Mouse (Mus musculus): ENCODE measurements around the gene Olfr282. TPM values are rescaled to one million over a fixed set of nuclear protein-coding genes. Genes with fewer than 3 reads are reported as not detected.
"Not testable (repeated sequence)": the region's sequence is repeated elsewhere in the genome, so short reads cannot be mapped to it uniquely, and the experiment has no call there.

The Olfr282 gene
- total RNA-seq (2021), result not detected
- long read RNA-seq, experiment 1, result 0 reads
- long read RNA-seq, experiment 2, result 0 reads

DNA sequence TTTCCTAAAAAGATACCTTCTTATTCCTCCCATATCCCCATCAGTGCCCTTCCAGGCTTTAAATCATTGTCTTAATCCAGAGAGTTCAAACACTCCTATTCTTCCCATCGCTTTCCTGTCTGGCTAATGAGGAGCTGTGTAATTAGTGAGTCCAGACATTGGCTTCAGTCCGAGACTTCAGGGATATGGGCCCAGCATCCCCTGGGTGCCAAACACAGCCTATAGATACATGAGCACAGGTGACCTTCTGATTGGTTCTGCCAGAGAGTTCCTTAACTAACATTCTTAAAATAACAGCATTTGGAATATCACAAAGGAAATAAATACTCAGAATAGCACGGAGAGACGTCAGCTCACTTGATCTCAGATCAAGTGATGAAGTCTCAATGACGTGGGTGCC lies at the start of gene Olfr282:
Gene Olfr282 (plus strand): TSS at position 301 of the 400 bp plus-strand sequence.
- DNase-seq, result not testable (repeated sequence)

DNA sequence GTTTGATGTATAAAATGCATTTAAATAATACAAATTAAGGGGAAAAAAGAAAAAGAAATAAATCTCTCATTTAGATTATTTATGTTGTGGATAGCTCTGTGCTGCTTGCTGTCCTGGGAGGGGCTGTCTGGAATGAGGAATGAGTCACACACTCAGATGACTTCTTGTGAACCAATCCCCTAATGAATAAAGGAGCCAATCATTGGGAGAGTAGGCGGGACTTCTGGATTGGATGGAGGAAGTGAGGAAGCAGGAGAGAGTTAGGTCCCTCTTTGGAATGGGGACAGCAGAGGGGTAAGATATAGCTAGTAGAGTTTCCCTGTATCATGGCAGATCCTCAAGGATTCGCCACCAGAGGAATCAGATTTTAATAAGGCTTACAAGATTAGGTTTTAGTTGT lies 43.4 kb upstream of the Olfr282 start:
- no peak for DNase-seq

DNA sequence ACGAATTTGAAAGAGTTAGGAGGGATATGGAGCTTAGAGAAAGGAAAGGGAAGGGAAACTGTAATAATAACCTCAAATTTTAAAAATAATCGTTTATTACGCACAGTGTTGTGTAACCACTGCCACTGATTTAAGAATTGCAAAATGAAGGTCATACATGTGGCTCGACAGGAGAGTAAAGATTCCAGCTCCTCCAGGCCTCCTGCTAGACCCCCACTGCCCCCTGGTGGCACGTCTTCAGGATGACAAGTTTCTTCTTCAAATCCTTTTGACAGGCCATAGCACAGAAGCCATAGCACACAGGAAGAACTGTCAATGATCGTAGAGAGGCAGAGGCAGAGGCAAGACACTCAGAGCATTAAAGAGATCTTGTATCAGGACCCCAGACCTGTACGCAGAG lies 41.2 kb upstream of the Olfr282 start:
- DNase-seq, result peak; percentile 87 to 92

DNA sequence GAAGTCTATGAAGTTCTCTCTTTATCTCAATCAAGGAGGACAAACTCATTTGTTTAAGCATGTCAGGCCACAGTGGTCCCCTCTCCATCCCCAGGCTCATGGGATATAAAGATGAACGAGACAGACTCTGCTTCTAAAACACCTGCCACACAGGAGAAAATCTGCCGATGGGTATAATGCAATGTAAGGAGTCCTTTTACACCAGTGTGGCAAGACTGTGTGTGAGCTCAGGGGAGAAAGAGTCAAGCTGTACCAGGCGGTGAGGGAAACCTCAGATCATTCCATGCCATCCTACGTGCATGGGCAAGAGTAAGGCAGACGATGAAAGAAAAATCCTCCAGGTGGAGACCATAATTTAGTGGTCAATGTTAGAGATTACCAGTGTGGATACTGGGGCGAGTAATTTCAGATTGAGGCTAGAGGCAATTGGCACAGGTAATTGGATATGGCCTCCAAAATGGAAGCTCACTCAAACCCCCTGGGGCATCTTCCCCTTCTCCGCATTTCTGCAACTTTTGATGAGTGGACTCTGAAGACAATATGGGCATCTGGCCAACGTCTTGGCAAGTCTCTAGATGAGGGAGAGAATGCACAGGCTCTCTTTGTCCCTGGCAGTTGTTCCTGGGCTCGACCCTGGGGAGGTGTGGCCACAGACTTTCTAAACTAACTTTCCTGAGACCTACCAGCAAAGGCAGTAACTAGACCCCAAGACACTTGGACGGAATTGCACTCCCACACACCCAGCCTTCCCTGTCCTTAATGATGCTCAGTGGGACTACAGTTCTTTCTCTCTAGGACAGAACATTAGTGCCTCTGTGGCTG lies 39.7 kb upstream of the Olfr282 start:
- peak; percentile 18 to 23 for DNase-seq

DNA sequence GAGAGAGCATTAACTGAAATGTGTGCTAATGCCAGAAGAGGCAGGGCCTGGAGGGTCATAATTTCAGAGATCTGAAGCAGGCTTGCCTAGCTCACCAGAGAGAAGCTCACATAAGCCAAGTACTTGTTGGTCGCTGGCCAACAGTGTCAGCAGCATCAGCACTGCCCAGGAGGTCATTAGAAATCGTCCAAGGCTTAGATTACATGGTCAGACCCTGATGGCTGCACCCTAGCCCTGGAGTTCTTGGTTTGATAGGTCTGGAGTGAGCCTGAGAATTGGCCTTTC lies 39.2 kb upstream of the Olfr282 start:
- peak; percentile 57 to 59 for DNase-seq

DNA sequence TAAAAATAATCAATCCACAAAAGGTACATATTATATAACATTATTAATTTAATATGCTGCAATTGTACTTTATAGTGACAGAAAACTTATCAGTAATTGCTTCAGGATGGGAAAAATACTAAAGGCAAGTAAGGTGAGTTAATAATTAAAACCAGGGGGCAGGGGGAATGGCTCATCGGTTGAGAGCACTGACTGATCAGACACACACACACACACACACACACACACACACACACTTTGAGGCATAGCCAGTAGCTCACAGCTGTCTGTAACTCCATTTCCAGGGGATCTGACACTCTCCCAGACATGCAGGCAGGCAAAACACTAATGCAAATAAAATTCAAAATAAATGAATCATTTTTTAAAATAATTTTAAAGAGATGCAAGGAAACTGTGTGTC lies 33.9 kb upstream of the Olfr282 start:
- DNase-seq, result no peak

DNA sequence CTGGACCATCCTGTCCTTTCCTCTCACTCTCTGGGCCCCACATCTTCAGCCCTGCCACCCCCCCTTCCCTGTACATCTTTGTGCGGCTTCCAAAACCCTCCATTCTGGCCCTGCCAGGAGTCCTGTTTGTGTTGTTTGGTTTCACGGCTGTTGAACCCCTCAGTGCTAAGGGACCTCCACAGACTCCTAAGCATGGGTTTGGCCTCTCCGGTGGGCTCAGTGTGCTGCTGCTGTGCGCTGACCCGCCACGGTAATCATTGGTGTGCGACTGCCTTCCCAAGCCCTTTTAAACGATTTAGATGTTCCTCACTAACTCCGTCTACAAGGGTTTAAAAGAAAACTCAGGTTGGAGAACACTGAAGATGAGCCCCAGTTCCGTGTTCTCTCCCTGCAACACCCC lies 28.7 kb upstream of the Olfr282 start:
- no peak for DNase-seq

DNA sequence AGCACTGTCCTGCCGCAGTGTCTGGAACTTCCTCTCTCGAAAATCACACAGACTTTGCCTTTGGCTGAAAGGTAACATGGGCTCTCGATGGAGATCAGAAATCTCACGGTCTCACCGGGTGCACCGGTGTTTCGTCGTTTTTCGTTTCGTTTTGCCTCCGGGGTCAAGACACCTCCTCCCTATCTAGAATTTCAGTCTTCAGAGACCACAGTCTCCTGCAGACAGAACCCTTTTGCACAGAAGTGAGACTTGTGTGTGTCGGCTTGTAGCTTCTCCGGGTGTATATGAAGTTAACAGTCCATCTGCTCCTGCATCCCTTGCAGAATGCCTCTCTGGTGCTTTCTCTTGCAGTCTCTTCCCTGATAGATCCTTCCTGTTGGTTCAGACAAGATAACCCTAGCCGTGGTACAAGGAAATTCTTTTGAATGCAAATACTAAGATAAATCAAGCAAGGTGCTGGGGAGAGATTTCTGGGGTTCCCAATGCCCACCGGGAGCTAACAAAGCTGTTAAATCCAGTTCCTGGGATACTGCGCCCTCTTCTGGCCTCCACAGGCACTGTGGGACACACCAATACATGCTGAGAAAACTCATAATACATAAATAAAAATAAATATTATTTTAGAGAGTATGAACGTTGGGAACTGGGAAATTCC lies 22.5 kb upstream of the Olfr282 start:
- peak; percentile 44 to 50 for DNase-seq

DNA sequence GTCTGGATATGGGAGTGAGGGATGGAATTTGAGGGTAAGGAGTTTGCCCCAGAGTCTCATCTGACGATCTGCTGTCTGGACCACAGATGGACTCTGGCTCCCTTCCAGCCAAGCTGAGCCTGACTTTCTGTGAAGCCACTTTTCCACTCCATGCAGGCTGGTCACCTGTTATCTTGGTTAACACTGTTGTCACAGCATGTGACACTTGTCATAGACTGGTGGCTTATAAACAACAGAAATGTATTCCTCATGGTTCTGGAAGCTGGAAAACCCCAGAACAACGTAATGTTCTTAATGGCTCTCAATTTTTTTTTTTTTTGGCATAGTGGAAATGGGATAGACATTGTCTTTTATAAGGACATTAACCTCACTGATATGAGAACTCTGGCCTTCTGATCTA lies 21.4 kb upstream of the Olfr282 start:
- DNase-seq, result no peak

DNA sequence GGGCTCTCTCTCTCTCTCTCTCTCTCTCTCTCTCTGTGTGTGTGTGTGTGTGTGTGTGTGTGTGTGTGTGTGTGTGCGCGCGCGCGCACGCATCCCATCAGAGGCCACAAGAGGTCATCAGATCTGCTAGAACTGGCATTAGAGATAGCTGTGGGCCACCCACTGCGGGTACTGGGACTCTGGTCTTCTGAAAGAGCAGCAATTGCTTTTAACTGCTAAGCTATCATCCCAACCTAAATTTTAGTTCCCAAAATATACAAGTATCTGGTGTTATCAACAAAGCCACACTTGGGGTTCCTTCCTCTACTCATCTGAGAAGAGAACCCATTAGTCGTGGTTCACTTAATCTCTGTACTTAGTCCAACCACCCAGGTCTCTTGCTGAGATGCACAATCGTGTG lies 20.8 kb upstream of the Olfr282 start:
- DNase-seq, result no peak

DNA sequence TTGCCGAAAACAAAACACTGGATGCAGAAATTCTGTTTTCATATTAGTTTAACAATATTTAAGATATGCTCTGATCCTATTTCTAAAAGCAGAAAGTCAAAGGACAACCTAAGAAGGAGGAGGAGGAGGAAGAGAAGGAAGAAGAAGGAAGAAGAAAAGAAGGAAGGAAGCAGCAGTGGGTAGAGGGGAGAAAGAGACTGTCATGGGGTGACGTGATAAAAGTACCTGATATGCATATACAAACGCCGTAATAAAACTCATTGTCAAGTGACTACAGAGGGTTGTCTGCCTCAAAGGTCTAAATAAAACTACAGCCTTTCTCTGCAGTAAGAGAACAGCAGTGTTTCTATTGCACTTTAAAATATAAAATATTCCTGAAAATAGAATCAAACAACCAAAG lies 15.0 kb upstream of the Olfr282 start:
- no peak for DNase-seq

DNA sequence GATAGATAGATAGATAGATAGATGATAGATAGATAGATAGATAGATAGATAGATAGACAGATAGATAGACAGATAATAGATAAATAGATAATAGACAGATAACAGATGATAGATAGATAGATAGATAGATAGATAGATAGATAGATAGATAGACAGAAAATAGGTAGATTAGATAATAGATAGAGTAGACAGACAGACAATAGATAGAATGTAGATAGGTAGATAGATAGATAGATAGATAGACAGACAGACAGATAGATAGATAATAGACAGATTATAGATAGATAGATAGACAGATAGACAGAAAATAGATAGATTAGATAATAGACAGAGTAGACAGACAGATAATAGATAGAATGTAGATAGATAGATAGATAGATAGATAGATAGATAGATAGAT lies 14.2 kb upstream of the Olfr282 start:
- DNase-seq, result not testable (repeated sequence)

DNA sequence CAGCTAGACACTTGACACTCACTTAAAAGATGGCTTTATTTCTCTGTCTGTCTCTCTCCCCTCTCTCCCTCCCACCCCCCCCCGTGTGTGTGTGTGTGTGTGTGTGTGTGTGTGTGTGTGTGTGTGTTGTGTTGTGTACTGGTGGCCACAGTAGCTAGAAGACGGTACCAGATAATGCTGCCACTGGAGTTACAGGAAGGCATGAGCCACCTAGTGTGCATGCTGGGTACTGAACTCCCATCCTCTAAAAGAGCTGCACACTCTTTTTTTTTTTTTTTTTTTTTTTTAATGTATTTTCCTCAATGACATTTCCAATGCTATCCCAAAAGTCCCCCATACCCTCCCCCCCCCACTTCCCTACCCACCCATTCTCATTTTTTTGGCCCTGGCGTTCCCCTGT lies 13.7 kb upstream of the Olfr282 start:
- DNase-seq, result peak in 1 of 2 experiments; percentile 8

DNA sequence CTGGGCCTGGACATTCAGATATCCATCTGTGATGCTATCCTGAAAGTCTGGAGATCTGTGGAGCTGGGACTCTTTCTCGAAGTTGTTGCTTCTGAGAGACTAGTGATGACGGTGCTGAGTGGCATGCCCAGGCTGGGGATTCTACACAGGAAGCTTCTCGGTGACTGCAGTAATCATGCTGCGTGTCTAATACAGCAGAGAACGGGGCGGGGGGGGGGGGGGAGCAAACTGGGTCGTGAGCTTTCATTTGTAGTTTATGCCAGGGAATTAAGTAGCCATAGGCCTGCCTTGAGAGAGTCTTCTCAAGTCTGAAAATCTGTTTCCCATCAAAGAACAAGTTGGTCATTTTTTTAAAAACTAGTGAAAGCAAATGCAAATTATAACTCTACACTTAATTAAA lies 12.9 kb upstream of the Olfr282 start:
- no peak for DNase-seq

DNA sequence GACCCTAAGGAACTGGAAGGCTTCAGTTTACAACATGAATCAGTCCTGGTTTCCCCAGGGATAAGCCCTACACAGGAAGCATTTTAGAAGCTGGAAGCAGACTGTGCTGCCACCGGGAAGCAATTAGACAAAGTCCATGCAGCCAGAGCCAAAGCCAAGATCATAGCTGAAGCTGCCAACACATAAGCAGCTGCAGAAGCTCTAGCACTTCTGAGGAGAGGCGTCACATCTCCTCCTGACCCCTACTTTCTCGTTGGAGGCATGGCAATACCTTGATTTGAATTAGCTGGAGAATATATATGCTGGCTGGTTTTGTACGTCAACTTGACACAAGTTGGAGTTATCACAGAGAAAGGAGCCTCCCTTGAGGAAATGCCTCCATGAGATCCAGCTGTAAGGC lies 10.1 kb upstream of the Olfr282 start:
- DNase-seq, result no peak

DNA sequence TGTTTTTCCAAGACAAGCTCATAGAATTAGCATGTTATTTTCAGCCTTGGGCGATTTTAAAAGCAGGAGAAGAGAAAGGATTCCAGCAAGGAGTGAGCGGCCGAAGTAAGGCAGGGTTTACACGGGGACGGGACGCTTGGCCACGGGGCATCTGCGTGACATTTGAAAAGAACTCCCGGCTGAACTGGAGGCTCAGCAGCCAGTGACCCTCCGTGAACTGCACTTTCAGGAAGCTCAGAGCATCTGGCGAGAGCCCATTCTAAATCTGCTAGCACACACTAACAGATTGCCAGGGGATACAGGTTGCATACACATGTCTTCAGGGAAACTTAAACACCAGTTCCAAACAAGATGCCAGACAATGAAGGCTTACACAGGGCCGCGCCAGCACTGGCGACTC lies 6.7 kb upstream of the Olfr282 start:
- no peak for DNase-seq

DNA sequence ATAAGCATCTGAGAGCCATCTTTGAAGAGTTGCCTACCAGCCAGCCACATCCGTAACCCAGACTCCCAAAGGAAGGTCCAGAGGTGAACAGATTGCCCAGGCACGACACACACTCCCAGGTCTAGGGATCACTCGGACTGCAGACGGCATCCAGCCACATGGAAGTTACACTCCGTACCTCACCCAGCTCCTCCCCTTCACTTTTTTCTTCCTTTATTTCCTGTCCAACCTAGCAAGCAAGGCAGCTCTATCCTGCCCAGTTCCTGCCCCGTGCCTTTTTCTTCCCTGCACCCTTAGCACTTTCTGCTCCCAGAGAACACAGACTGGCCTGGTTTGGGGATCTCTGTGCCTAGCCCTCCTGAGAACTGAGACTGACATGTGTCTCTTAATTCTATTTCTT lies 6.3 kb upstream of the Olfr282 start:
- DNase-seq, result no peak

DNA sequence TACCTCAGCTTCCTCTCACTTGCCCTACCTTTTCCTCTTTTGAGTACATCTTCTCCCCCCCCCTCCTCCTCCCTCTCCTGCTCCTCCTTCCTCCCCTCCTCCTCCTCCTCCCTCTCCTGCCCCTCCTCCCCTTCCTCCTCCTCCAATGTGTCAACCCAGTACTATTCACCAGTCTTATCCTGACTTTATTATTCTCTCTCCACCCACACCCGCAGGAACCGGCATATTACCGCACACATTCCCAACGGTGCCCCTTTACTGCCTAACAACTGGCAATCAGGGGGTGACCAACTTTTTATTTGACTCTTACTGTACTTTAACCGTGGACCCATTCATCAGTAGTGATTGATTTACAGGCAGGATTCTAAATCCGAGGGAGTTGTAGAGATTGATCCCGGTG lies 5.8 kb upstream of the Olfr282 start:
- DNase-seq, result no peak

DNA sequence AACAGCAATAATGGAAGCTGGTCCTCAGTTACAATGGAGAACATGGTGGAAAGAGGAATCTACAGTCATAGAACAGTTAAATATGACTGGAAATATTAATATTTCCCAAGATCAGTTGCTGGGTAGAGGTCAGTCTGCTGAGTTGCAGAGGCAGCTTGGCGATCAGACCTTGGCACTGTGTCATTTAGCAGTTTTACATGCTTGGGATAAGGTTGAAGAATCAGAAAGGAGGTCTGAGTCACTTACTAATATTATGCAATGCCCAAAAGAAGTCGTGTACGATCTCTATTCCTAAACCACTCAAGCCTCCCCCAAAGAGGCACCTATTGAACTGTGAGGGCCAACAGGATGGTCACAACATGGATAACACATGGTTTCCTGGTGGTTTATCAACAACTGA lies 13.5 kb downstream of the Olfr282 start:
- DNase-seq, result peak; percentile 16 to 48

DNA sequence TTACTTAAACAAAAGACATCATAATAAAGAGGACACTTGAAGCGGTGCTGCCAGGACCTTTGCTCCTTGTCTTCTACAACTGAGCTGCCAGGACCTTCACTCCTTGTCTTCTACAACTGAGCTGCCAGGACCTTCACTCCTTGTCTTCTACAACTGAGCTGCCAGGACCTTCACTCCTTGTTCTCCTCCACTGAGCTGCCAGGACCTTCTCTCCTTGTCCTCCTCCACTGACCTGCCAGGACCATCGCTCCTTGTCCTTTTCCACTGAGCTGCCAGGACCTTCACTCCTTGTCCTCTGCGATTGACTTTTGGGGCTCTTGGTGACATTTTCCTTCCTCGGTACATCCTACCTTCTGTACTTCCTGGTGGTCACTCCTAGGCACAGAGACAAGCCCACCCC lies 17.5 kb downstream of the Olfr282 start:
- no peak for DNase-seq

DNA sequence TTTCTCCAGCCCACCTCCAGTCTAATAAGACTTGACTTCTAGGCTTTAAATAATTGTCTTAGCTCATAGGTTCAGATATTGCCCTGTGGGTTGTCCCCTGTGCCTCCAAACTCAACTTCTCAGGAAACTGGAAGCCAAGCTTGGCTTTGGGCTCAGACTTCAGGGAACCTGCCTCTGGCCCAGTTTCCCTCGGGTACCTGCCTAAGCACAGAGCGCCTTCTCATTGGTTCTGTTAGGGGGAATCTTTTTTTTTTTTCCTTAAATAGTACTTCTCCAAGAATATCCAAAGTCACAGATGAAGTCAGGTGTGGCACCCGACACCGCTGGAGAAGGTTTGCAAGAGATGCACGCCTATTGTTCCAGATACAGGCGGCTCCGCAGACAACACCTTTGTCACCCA lies 21.3 kb downstream of the Olfr282 start, which contains the start of gene Olfr281:
Gene Olfr281 (plus strand): TSS at position 301 of the 400 bp plus-strand sequence.
- no peak for DNase-seq

DNA sequence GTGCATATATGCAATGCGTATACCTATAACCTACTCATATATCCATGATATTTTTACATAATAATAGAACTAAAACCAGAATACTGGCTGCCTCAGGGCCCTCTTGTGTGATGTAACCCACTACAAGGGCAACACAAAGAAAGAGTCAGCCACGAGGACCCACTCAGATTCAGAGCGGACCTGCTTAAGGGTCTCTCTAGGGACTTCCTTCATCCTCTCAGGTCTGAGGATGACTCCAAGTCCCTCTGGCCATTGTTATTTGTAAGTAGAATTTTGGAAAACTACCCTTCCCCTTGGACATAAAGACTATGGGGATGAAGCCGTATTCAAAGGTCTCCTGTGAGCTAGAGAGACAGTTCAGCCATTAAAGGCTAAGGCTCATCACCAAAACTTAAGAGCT lies 38.6 kb downstream of the Olfr282 start, which contains the start of gene OR5BS1P:
Gene OR5BS1P (plus strand): TSS at position 301 of the 400 bp plus-strand sequence.
- DNase-seq, result no peak

DNA sequence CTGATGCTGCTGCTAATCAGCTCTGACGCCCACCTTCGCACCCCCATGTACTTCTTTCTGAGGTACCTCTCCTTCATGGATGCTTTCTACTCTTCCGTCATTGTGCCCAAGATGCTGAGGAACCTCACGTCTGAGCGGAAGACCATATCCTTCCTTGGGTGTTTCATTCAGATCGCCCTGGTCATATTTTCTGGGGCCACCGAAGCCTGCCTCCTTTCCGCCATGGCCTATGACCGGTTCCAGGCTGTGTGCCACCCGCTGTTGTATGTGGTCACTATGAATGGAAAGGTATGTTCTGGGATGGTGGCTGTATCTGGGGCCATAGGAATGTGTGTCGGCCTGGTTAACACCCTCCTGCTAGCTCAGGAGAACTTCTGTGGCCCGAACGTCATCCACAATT lies 40.5 kb downstream of the Olfr282 start:
- DNase-seq, result no peak

DNA sequence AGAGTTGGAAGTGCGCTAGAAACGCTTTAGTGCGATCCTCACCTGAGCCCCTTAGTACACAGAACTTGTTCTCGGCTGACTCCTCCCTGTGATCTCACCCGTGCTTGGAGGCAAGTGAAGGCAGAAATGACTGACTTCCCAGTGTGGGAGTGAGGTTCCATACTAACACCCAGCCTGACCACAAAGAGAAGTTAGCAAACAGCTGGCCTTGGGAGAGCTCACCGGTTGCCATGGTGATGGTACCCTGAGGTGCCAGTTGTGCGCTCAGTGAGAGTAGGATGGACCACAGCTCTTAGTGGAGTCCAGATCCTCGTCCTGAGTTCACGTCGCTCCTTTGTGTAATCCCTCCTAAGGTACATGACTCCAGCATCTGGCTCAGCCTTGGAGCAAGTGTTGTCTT lies 43.9 kb downstream of the Olfr282 start:
- no peak for DNase-seq
